Comparison of ENCODE assay signal across 15 mouse cellular contexts in genomic region chr10:62413606-62413982, GRCm38 (mm10). TPM values are rescaled to one million over a fixed set of nuclear protein-coding genes. Genes with fewer than 3 reads are reported as not detected.
A peak's percentile ranks its signal among the peaks of the same experiment; 100 is the strongest.
DNase-seq lines count a peak whose midpoint lies in the region; ATAC-seq and TF ChIP-seq lines count a peak whose summit lies in the region.
"Had no signal": no experiment of that assay in that cellular context is flagged by ENCODE, and none has a peak within 500 bp of the region (broad histone marks: within the 10 kb centered on the region; RNA-seq: fewer than 3 reads in every experiment).

No protein-coding gene starts in this region.

- intact Hi-C loops in heart, postnatal 14 days (cut with DNase I): loop anchor here (5.0 kb wide), 1 partner anchor 226 kb away; no protein-coding TSS in a partner anchor

- H3K27ac ChIP-seq in heart, postnatal 0 days (ENCODE audit: low read depth): no peak overlapping the region
- no peak overlapping the region for H3K27ac ChIP-seq in liver, embryonic 14.5 days
- H3K27ac ChIP-seq in midbrain, embryonic 13.5 days: no peak overlapping the region
- H3K27ac ChIP-seq: embryonic facial prominence, embryonic 13.5 days had no signal

- H3K36me3 ChIP-seq in heart, postnatal 0 days (replicated peaks; ENCODE audit: control insufficient read depth, insufficient read depth, low read length): no peaks in the 10 kb centered on the region
- no peaks in the 10 kb centered on the region for H3K36me3 ChIP-seq in liver, embryonic 14.5 days (replicated peaks; ENCODE audit: control insufficient read depth, insufficient read depth, low read depth)
- no peaks in the 10 kb centered on the region for H3K36me3 ChIP-seq in midbrain, embryonic 13.5 days
- H3K36me3 ChIP-seq: embryonic facial prominence, embryonic 13.5 days had no signal

- H3K27me3 ChIP-seq in heart, postnatal 0 days (ENCODE audit: control insufficient read depth, insufficient read depth, low read length): 0 out of 2 replicates have a peak, but pooled peaks cover 7% of the 10 kb centered on the region
- H3K27me3 ChIP-seq in liver, embryonic 14.5 days (ENCODE audit: control insufficient read depth, insufficient read depth, low read length): no peaks in the 10 kb centered on the region
- no peaks in the 10 kb centered on the region for H3K27me3 ChIP-seq in midbrain, embryonic 13.5 days

- no peak for TF ChIP-seq EP300 in heart, postnatal 0 days (IDR thresholded peaks at IDR 0.05; ENCODE audit: low read depth)
- no peak for TF ChIP-seq EP300 in liver, embryonic 14.5 days (IDR thresholded peaks at IDR 0.05; ENCODE audit: low read depth)

- peak; percentile 25 for DNase-seq in heart, postnatal 0 days (ENCODE audit: low spot score)
- no peak for DNase-seq in heart, postnatal 14 days
- peak; percentile 14 for DNase-seq in brain, adult 2 months (ENCODE audit: low read depth, low spot score)
- peak in 1 of 3 experiments; percentile 23 for DNase-seq in liver, embryonic 14.5 days (ENCODE audit: low read depth in 3 of 3, low spot score in 3 of 3)
- DNase-seq in cerebellum, adult 11-12 months: no peak
- DNase-seq in frontal cortex, postnatal 10 days (ENCODE audit: low spot score in 2 of 2): no peak
- DNase-seq: adrenal gland, postnatal 10 days; cerebellum, adult 2 months; heart, adult 18-20 months; thymus, postnatal 25 days had no signal

- H3K4me3 ChIP-seq in heart, postnatal 0 days (ENCODE audit: low read depth, low read length): no peak overlapping the region
- no peak overlapping the region for H3K4me3 ChIP-seq in liver, embryonic 14.5 days (ENCODE audit: insufficient read depth in 1 of 2, low read depth in 2 of 2, low read length in 2 of 2)
- H3K4me3 ChIP-seq in midbrain, embryonic 13.5 days (replicated peaks): no peak overlapping the region
- H3K4me3 ChIP-seq: embryonic facial prominence, embryonic 13.5 days had no signal

- H3K9ac ChIP-seq in heart, postnatal 0 days (replicated peaks; ENCODE audit: low read depth, low read length): no peak overlapping the region
- no peak overlapping the region for H3K9ac ChIP-seq in liver, embryonic 14.5 days (replicated peaks)
- H3K9ac ChIP-seq in midbrain, embryonic 13.5 days (replicated peaks): no peak overlapping the region
- H3K9ac ChIP-seq: embryonic facial prominence, embryonic 13.5 days had no signal

- H3K9me3 ChIP-seq in heart, postnatal 0 days (replicated peaks; ENCODE audit: control insufficient read depth, low read length): no peaks in the 10 kb centered on the region
- no peaks in the 10 kb centered on the region for H3K9me3 ChIP-seq in liver, embryonic 14.5 days (ENCODE audit: control insufficient read depth, low read length)
- no peaks in the 10 kb centered on the region for H3K9me3 ChIP-seq in midbrain, embryonic 13.5 days
- H3K9me3 ChIP-seq: embryonic facial prominence, embryonic 13.5 days had no signal

- H3K4me1 ChIP-seq in heart, postnatal 0 days (ENCODE audit: control insufficient read depth, insufficient read depth): peaks cover 7% of the 10 kb centered on the region; the same call in 1 of the 2 replicates
- peaks cover 4 to 14% of the 10 kb centered on the region in 2 experiments for H3K4me1 ChIP-seq in liver, embryonic 14.5 days (replicated peaks; ENCODE audit: control insufficient read depth in 2 of 2, insufficient read depth in 2 of 2, low read length in 1 of 2)
- no peaks in the 10 kb centered on the region for H3K4me1 ChIP-seq in midbrain, embryonic 13.5 days (replicated peaks)

- TF ChIP-seq CTCF in heart, postnatal 0 days (IDR thresholded peaks at IDR 0.05; ENCODE audit: low read depth): no peak
- no peak for TF ChIP-seq CTCF in liver, embryonic 14.5 days (IDR thresholded peaks at IDR 0.05; ENCODE audit: low read depth)

- WGBS in heart, postnatal 0 days: 7% methylated on average over 4 of the region's 4 CpGs
- 4% methylated on average over 4 of the region's 4 CpGs for WGBS in liver, embryonic 14.5 days (ENCODE audit: insufficient replicate concordance)
- 44% methylated on average over 4 of the region's 4 CpGs for WGBS in midbrain, embryonic 13.5 days

- ATAC-seq in heart, postnatal 0 days (ENCODE audit: insufficient read depth, low read depth): peak; percentile 40; the same call in 1 of the 2 replicates
- peak; percentile 59; the same call in 1 of the 2 replicates for ATAC-seq in liver, embryonic 14.5 days (ENCODE audit: insufficient read depth)
- peak; percentile 54 for ATAC-seq in megakaryocyte progenitor cell, adult 5-6 weeks (replicated peaks; ENCODE audit: poor library complexity)
- ATAC-seq in midbrain, embryonic 13.5 days: no peak
- ATAC-seq: CD4-positive, CD25-positive, alpha-beta regulatory T cell, adult 4 months; forebrain, embryonic 16.5 days had no signal

- H3K4me2 ChIP-seq in heart, postnatal 0 days (ENCODE audit: low read depth, low read length): no peak overlapping the region
- no peak overlapping the region for H3K4me2 ChIP-seq in liver, embryonic 14.5 days (ENCODE audit: low read depth)
- H3K4me2 ChIP-seq in midbrain, embryonic 13.5 days (replicated peaks): no peak overlapping the region
- H3K4me2 ChIP-seq: embryonic facial prominence, embryonic 13.5 days had no signal

RNA-seq across cellular contexts. Expression of gene Hkdc1, which starts 8.7 kb away (rescaled TPM):
- total RNA-seq in heart, postnatal 0 days (2014; rRNA removed; ENCODE audit: low replicate concordance): not detected in 2 replicates
- polyA plus RNA-seq in heart, postnatal 0 days (2015; fragmentation: Nextera tagmentation; extraction: Ambion mirVana): 0.03 TPM in 1 of 2 replicates, not detected in the other
- not detected for total RNA-seq in heart, postnatal 14 days (2021)
- polyA plus RNA-seq in liver, embryonic 14.5 days (2012; rRNA removed): 3.4 and 4.1 TPM in 2 replicates
- polyA plus RNA-seq in liver, embryonic 14.5 days (2014; fragmentation: Nextera tagmentation; extraction: Ambion mirVana): 2.4 and 2.8 TPM in 2 replicates
- total RNA-seq in megakaryocyte progenitor cell, adult 5-6 weeks (2015): not detected in 2 replicates
- not detected in 2 replicates for total RNA-seq in megakaryocyte progenitor cell, adult 5-6 weeks (2017)
- 0.13 and 0.14 TPM in 2 replicates for polyA plus RNA-seq in midbrain, embryonic 13.5 days (2015; fragmentation: Nextera tagmentation; extraction: Ambion mirVana)
- total RNA-seq: heart, adult 18-20 months had no signal
- polyA plus RNA-seq: CD4-positive, CD25-positive, alpha-beta regulatory T cell, adult 4 months had no signal

RNA-seq across cellular contexts. Expression of gene Hk1, which starts 33.9 kb away (rescaled TPM):
- 100.0 and 140 TPM in 2 replicates for total RNA-seq in heart, postnatal 0 days (2014; rRNA removed; ENCODE audit: low replicate concordance)
- polyA plus RNA-seq in heart, postnatal 0 days (2015; fragmentation: Nextera tagmentation; extraction: Ambion mirVana): 128 and 148 TPM in 2 replicates
- 100 to 1,000 TPM; 120 to 132 TPM for total RNA-seq in heart, postnatal 14 days (2021)
- polyA plus RNA-seq in liver, embryonic 14.5 days (2012; rRNA removed): 40.8 and 56.1 TPM in 2 replicates
- 54.2 and 58.7 TPM in 2 replicates for polyA plus RNA-seq in liver, embryonic 14.5 days (2014; fragmentation: Nextera tagmentation; extraction: Ambion mirVana)
- total RNA-seq in megakaryocyte progenitor cell, adult 5-6 weeks (2015): 30.9 and 37.2 TPM in 2 replicates
- total RNA-seq in megakaryocyte progenitor cell, adult 5-6 weeks (2017): 86.2 and 116 TPM in 2 replicates
- 70.0 and 72.9 TPM in 2 replicates for polyA plus RNA-seq in midbrain, embryonic 13.5 days (2015; fragmentation: Nextera tagmentation; extraction: Ambion mirVana)

RNA-seq across cellular contexts. Expression of gene 4930507D05Rik, which starts 35.7 kb away (rescaled TPM):
- 0.15 and 3.2 TPM in 2 replicates for total RNA-seq in heart, postnatal 0 days (2014; rRNA removed; ENCODE audit: low replicate concordance)
- 0.19 and 0.36 TPM in 2 replicates for polyA plus RNA-seq in heart, postnatal 0 days (2015; fragmentation: Nextera tagmentation; extraction: Ambion mirVana)
- total RNA-seq in heart, postnatal 14 days (2021): under 1 TPM; 0.32 to 0.33 TPM
- 0.11 TPM in 2 replicates for polyA plus RNA-seq in liver, embryonic 14.5 days (2012; rRNA removed)
- polyA plus RNA-seq in liver, embryonic 14.5 days (2014; fragmentation: Nextera tagmentation; extraction: Ambion mirVana): 0.25 TPM in 1 of 2 replicates, not detected in the other
- total RNA-seq in megakaryocyte progenitor cell, adult 5-6 weeks (2015): 1.6 and 2.0 TPM in 2 replicates
- 1.1 and 2.0 TPM in 2 replicates for total RNA-seq in megakaryocyte progenitor cell, adult 5-6 weeks (2017)
- 1.2 and 1.4 TPM in 2 replicates for polyA plus RNA-seq in midbrain, embryonic 13.5 days (2015; fragmentation: Nextera tagmentation; extraction: Ambion mirVana)
- polyA plus RNA-seq: CD4-positive, CD25-positive, alpha-beta regulatory T cell, adult 4 months had no signal

RNA-seq across cellular contexts. Expression of gene Supv3l1, which starts 35.9 kb away (rescaled TPM):
- total RNA-seq in heart, postnatal 0 days (2014; rRNA removed; ENCODE audit: low replicate concordance): 34.1 and 35.9 TPM in 2 replicates
- 23.2 and 26.3 TPM in 2 replicates for polyA plus RNA-seq in heart, postnatal 0 days (2015; fragmentation: Nextera tagmentation; extraction: Ambion mirVana)
- 10 to 100 TPM; 30.4 to 35.6 TPM for total RNA-seq in heart, postnatal 14 days (2021)
- polyA plus RNA-seq in liver, embryonic 14.5 days (2012; rRNA removed): 12.6 and 16.4 TPM in 2 replicates
- 13.5 and 14.4 TPM in 2 replicates for polyA plus RNA-seq in liver, embryonic 14.5 days (2014; fragmentation: Nextera tagmentation; extraction: Ambion mirVana)
- 38.1 and 47.5 TPM in 2 replicates for total RNA-seq in megakaryocyte progenitor cell, adult 5-6 weeks (2015)
- total RNA-seq in megakaryocyte progenitor cell, adult 5-6 weeks (2017): 41.8 and 46.6 TPM in 2 replicates
- 23.3 and 23.6 TPM in 2 replicates for polyA plus RNA-seq in midbrain, embryonic 13.5 days (2015; fragmentation: Nextera tagmentation; extraction: Ambion mirVana)

Comparison
In these comparisons a context has a peak if more than half of its experiments do, and no peak if none do; other contexts are left out.
1. DNase-seq: peak in heart, postnatal 0 days (single experiment) and brain, adult 2 months (single experiment); none in heart, postnatal 14 days (0 of 2), cerebellum, adult 11-12 months (single experiment) and frontal cortex, postnatal 10 days (0 of 2).